Mouse (Mus musculus) CD4-positive, CD25-positive, alpha-beta regulatory T cell (primary cell): ENCODE measurements around the gene A230072I06Rik. TPM values are rescaled to one million over a fixed set of nuclear protein-coding genes. Genes with fewer than 3 reads are reported as not detected.

Experiments
- polyA plus RNA-seq: library from polyadenylated mRNA; unstranded; fragments of 100-300 nt; shearing (Covaris generic); gene quantifications from one replicate; pipeline ENCODE4 v1.2.1, GENCODE M21; 2017

A230072I06Rik gene
- 0.13 TPM for polyA plus RNA-seq

DNA sequence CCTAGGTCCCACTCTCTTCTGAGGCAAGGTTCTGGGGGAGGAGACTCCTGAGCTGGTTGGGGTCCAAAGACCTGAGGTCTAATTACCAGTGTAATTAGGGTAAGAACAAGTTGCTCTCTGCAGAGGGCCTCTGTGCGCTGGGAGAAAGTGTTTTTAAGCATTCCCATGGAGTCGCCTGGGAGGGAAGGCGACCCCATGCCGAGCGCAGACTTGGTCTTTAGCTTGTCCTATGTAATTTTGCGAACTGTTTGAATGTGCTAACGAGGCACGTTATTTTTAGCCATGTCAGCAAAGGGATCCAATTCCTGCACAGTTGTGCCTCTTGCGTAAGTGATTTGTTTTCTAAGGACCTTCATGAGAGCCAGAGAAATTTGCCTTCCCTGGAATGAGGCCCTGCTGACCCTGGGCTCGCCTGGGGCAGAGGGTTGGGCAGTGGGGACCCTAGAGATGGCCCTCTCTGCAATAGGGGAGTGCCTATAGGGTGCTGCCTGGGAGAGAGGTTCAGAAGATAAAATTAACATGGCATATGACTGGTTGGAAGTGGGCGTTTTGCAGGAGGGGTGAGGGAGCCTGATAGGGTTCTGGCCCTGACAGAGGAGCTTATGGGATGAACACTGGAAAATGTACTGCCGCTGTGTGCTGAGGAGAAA is at the start of gene A230072I06Rik:
Gene A230072I06Rik, plus strand, starts transcription at position 157 of the 650 bp plus-strand sequence.

Other genes with a start within 250 kb of the A230072I06Rik start
- gene Sox1, start 116.5 kb downstream of the A230072I06Rik start, polyA plus RNA-seq = not detected